Mouse (Mus musculus) G1E (cell line): ENCODE measurements around the gene Zfp777.

ENCODE experiments used
- CTCF ChIP-seq: IDR thresholded peaks from 2 replicates; pipeline ENCODE4 v1.5.1; 2012; ENCODE audit warnings: low read depth, low read length, inconsistent platforms, mixed read lengths
- GATA1 ChIP-seq: IDR thresholded peaks from 2 replicates; pipeline ENCODE4 v1.6.1; 2012; ENCODE audit warnings: borderline replicate concordance, low read length, inconsistent platforms, mixed read lengths
- GATA2 ChIP-seq: IDR thresholded peaks from 2 replicates; pipeline ENCODE4 v1.6.1; 2012; ENCODE audit warnings: low read depth, low read length, inconsistent platforms, borderline replicate concordance
- POLR2AphosphoS5 ChIP-seq: IDR thresholded peaks from 2 replicates; pipeline ENCODE4 v1.6.1; 2012; ENCODE audit warnings: low read depth, low read length, inconsistent platforms; ENCODE audit not compliant: insufficient replicate concordance
- TAL1 ChIP-seq: conservative IDR thresholded peaks from 2 replicates; pipeline ENCODE4 v1.6.1; 2012; ENCODE audit warnings: low read depth, low read length, inconsistent platforms, mixed read lengths

GRCm38 (mm10) chr6:48064451-48064850 lies 15.7 kb upstream of the Zfp777 start:
- TF ChIP-seq CTCF (no peak), GATA1 (no peak), TAL1 (no peak), POLR2AphosphoS5 (no peak), GATA2 (no peak)
